Mouse (Mus musculus): Measurements from ENCODE around the gene Crtc3. TPM values are rescaled to one million over a fixed set of nuclear protein-coding genes. Genes with fewer than 3 reads are reported as not detected.

The Crtc3 gene
- polyA plus RNA-seq, 1 experiment from 2014 or later = 23.9 TPM

DNA sequence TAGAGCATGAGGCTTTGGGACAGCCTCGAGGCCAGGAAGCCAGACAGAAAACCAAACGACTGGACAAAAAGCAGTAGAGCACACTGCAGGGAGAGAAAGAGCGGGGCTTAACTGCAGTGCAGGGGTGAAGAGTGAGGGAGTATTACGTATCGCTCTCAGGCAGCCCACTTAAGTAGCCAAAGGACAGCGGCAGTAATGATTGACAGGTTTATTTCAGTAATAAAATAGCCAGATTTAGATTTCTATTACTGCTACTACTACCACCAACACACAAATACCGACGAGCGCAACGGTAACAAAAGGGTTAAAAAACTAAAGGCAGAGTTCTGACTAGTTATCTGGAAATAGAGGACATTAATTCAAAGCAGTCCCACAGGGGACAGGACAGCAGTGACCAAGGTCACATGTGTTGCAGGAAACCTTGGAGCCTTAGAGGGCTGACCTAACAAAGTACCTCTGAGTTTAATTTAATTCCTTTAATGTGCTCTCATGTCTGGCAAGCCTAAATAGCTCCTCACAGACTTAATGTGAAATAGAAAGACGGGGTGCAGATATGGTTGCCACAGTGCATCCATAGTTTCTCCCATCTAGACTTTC lies 76.4 kb downstream of the Crtc3 start:
- H3K9me3 ChIP-seq = no peaks in the 10 kb centered on the region
- no peak overlapping the region for H3K4me3 ChIP-seq
- 0 out of 2 replicates have a peak, but pooled peaks have one; percentile 5 for ATAC-seq (ENCODE audit: low FRiP score, low read depth)
- H3K9ac ChIP-seq = 0 out of 2 replicates have a peak overlapping the region, but pooled peaks have one; percentile 39
- H3K27me3 ChIP-seq = no peaks in the 10 kb centered on the region
- H3K36me3 ChIP-seq = peaks cover 28% of the 10 kb centered on the region
- no peak overlapping the region for H3K27ac ChIP-seq
- 0 out of 2 replicates have a peak overlapping the region, but pooled peaks have one; percentile 1 for H3K4me2 ChIP-seq (replicated peaks)
- WGBS = 17% methylated on average over 11 of the region's 11 CpGs
- peaks cover 28% of the 10 kb centered on the region for H3K4me1 ChIP-seq

DNA sequence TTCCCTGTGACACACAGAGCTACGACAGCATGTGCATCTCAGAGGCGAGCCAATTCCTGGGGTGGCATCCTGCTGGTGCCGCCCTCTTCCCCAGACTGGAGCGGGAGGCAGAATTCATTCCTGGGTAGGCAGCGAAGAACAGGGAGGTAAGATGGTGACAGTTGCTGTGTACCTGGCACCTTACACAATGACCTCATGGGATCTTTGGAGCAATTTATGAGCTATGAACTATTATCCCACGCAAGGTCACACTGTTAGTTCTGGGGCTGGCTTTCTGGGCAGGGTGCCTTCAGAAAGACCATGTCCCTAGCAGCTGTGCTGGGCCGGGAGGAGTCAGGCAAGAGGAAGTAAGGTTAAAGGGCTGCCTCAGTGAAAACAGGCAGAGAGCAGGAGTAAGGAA lies 77.0 kb downstream of the Crtc3 start:
- peaks cover 34% of the 10 kb centered on the region for H3K36me3 ChIP-seq
- H3K27ac ChIP-seq = no peak overlapping the region
- peaks cover 28% of the 10 kb centered on the region for H3K4me1 ChIP-seq
- H3K27me3 ChIP-seq = no peaks in the 10 kb centered on the region
- no peak overlapping the region for H3K4me3 ChIP-seq
- 0 out of 2 replicates have a peak overlapping the region, but pooled peaks have one; percentile 39 for H3K9ac ChIP-seq
- no peak for ATAC-seq (ENCODE audit: low FRiP score, low read depth)
- H3K9me3 ChIP-seq = no peaks in the 10 kb centered on the region
- WGBS = 61% methylated on average over 7 of the region's 7 CpGs
- no peak overlapping the region for H3K4me2 ChIP-seq (replicated peaks)

- no peak overlapping the region for H3K4me3 ChIP-seq
- H3K9ac ChIP-seq = no peak overlapping the region
- peaks cover 20% of the 10 kb centered on the region for H3K4me1 ChIP-seq
- no peak overlapping the region for H3K4me2 ChIP-seq (replicated peaks)
- no peaks in the 10 kb centered on the region for H3K9me3 ChIP-seq
- WGBS = 54% methylated on average over 2 of the region's 2 CpGs
- peaks cover 37% of the 10 kb centered on the region for H3K36me3 ChIP-seq
- no peak for ATAC-seq (ENCODE audit: low FRiP score, low read depth)
- no peaks in the 10 kb centered on the region for H3K27me3 ChIP-seq
- H3K27ac ChIP-seq = no peak overlapping the region
Observed at GRCm38 (mm10) chr7:80607503-80607902, 81.2 kb downstream of the Crtc3 start.

- peaks cover 44% of the 10 kb centered on the region for H3K36me3 ChIP-seq
- H3K9ac ChIP-seq = no peak overlapping the region
- no peak for ATAC-seq (ENCODE audit: low FRiP score, low read depth)
- no peak overlapping the region for H3K4me3 ChIP-seq
- 84% methylated on average over 4 of the region's 4 CpGs for WGBS
- H3K27me3 ChIP-seq = no peaks in the 10 kb centered on the region
- H3K4me2 ChIP-seq (replicated peaks) = no peak overlapping the region
- H3K4me1 ChIP-seq = peaks cover 10% of the 10 kb centered on the region
- H3K9me3 ChIP-seq = no peaks in the 10 kb centered on the region
- no peak overlapping the region for H3K27ac ChIP-seq
Observed at GRCm38 (mm10) chr7:80606435-80606834, 82.2 kb downstream of the Crtc3 start.

DNA sequence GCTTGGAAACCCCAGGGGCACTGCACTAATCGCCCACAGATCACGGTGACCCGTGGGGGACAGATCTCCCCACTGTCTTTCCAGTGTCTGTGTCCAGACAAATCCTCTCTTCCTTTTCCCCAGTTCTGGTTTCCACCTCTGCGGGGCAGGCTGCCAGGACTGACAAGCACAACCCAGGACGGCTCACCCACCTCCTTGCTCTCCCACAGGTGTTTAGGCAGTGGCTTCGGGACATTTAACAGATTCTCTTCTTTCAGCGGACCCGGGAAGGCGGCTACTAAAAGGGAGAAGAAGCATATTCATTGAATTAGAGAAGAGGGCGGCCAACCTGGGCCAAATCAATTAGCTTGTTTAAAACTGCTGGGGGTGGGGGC lies 83.1 kb downstream of the Crtc3 start:
- ATAC-seq (ENCODE audit: low FRiP score, low read depth) = no peak
- Histone ChIP-seq H3K9me3 (no peaks in the 10 kb centered on the region), H3K4me2 (replicated peaks) (no peak overlapping the region), H3K27ac (no peak overlapping the region), H3K4me1 (peaks cover 10% of the 10 kb centered on the region), H3K27me3 (no peaks in the 10 kb centered on the region), H3K36me3 (peaks cover 53% of the 10 kb centered on the region), H3K4me3 (no peak overlapping the region), H3K9ac (no peak overlapping the region)
- 7% methylated on average over 10 of the region's 10 CpGs for WGBS

- no peak overlapping the region for H3K4me3 ChIP-seq
- no peak for ATAC-seq (ENCODE audit: low FRiP score, low read depth)
- H3K4me2 ChIP-seq (replicated peaks) = no peak overlapping the region
- no peak overlapping the region for H3K9ac ChIP-seq
- 41% methylated on average over 11 of the region's 11 CpGs for WGBS
- peaks cover 58% of the 10 kb centered on the region for H3K36me3 ChIP-seq
- no peak overlapping the region for H3K27ac ChIP-seq
- no peaks in the 10 kb centered on the region for H3K9me3 ChIP-seq
- no peaks in the 10 kb centered on the region for H3K27me3 ChIP-seq
- peaks cover 10% of the 10 kb centered on the region for H3K4me1 ChIP-seq
Observed at GRCm38 (mm10) chr7:80604908-80605556, 83.6 kb downstream of the Crtc3 start.

DNA sequence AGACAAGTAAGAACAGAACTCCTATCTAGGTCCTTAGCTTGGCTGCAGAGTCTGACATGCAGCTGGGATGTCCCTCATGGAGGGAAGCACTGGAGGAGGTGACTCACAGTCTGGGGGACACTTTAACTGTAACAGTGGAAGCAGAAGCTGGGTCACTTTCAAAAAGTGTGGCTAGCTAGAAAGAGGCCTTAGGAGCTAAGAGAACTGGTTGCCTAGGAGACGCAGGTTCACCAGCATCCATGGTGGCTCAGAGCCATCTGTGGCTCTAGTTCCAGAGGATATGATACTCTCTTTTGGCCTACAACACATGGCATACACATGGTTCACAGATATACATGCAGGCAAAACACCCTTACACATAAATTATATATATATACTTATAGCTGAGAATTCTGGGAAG lies 86.1 kb downstream of the Crtc3 start:
- Histone ChIP-seq H3K27me3 (no peaks in the 10 kb centered on the region), H3K4me2 (replicated peaks) (no peak overlapping the region), H3K27ac (no peak overlapping the region), H3K4me3 (no peak overlapping the region), H3K4me1 (0 out of 2 replicates have a peak, but pooled peaks cover 5% of the 10 kb centered on the region), H3K9me3 (no peaks in the 10 kb centered on the region), H3K9ac (no peak overlapping the region), H3K36me3 (peaks cover 59% of the 10 kb centered on the region)
- WGBS = 95% methylated on average over 1 of the region's 1 CpGs
- no peak for ATAC-seq (ENCODE audit: low FRiP score, low read depth)

- Histone ChIP-seq H3K27me3 (no peaks in the 10 kb centered on the region), H3K9ac (no peak overlapping the region), H3K27ac (no peak overlapping the region), H3K36me3 (peaks cover 79% of the 10 kb centered on the region), H3K9me3 (no peaks in the 10 kb centered on the region), H3K4me3 (no peak overlapping the region), H3K4me1 (no peaks in the 10 kb centered on the region), H3K4me2 (replicated peaks) (no peak overlapping the region)
- 89% methylated on average over 13 of the region's 13 CpGs for WGBS
- ATAC-seq (ENCODE audit: low FRiP score, low read depth) = no peak
Observed at GRCm38 (mm10) chr7:80598436-80598985, 90.2 kb downstream of the Crtc3 start.

GRCm38 (mm10) chr7:80597900-80598299 lies 90.8 kb downstream of the Crtc3 start:
- ATAC-seq (ENCODE audit: low FRiP score, low read depth) = no peak
- peaks cover 83% of the 10 kb centered on the region for H3K36me3 ChIP-seq
- no peak overlapping the region for H3K4me3 ChIP-seq
- H3K9me3 ChIP-seq = no peaks in the 10 kb centered on the region
- H3K27me3 ChIP-seq = no peaks in the 10 kb centered on the region
- no peak overlapping the region for H3K9ac ChIP-seq
- WGBS = 86% methylated on average over 5 of the region's 5 CpGs
- no peak overlapping the region for H3K4me2 ChIP-seq (replicated peaks)
- H3K4me1 ChIP-seq = no peaks in the 10 kb centered on the region
- H3K27ac ChIP-seq = no peak overlapping the region

GRCm38 (mm10) chr7:80589054-80589746 lies 99.5 kb downstream of the Crtc3 start:
- Histone ChIP-seq H3K27me3 (no peaks in the 10 kb centered on the region), H3K9ac (no peak overlapping the region), H3K27ac (no peak overlapping the region), H3K4me2 (replicated peaks) (no peak overlapping the region), H3K4me3 (no peak overlapping the region), H3K4me1 (peaks cover 14% of the 10 kb centered on the region), H3K36me3 (peaks cover 63% of the 10 kb centered on the region), H3K9me3 (no peaks in the 10 kb centered on the region)
- WGBS = 89% methylated on average over 16 of the region's 16 CpGs
- ATAC-seq (ENCODE audit: low FRiP score, low read depth) = no peak

DNA sequence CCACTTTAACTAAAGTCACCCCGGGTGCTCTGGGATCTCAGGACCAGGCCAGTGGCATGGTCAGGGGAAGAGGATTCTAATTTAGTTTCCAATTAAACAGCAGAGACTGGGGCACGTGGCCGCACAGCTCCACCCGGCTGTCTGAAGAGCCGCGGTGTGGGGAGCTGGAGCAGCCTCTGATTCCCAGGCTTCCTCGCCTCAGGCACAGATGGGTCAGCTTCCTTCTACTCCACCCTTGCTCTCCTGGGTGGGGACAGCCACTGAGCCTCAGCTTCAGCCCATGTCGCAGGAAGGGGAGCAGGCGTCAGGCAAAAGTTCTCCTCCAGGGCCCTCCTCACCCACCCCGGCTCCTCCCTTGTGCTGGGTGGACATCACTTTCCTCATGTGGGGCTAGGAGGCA lies 101.0 kb downstream of the Crtc3 start:
- H3K4me1 ChIP-seq = peaks cover 18% of the 10 kb centered on the region
- ATAC-seq (ENCODE audit: low FRiP score, low read depth) = 0 out of 2 replicates have a peak, but pooled peaks have one; percentile 30
- WGBS = 16% methylated on average over 10 of the region's 10 CpGs
- H3K4me3 ChIP-seq = 0 out of 2 replicates have a peak overlapping the region, but pooled peaks have one; percentile 22
- no peak overlapping the region for H3K27ac ChIP-seq
- peak overlapping the region; percentile 52 for H3K4me2 ChIP-seq (replicated peaks)
- H3K9ac ChIP-seq = peak overlapping the region; percentile 5
- H3K27me3 ChIP-seq = no peaks in the 10 kb centered on the region
- H3K9me3 ChIP-seq = no peaks in the 10 kb centered on the region
- H3K36me3 ChIP-seq = peaks cover 48% of the 10 kb centered on the region
